Mouse (Mus musculus) liver, embryonic 14.5 days (tissue): ENCODE results near the gene Calr4.

Experiments
- CTCF ChIP-seq: IDR thresholded peaks from 2 replicates; pipeline ENCODE4 v1.5.1; 2016; ENCODE audit warnings: antibody characterized with exemption, low read depth, control low read depth
- EP300 ChIP-seq: IDR thresholded peaks from 2 replicates; pipeline ENCODE4 v1.6.1; 2016; ENCODE audit warnings: antibody characterized with exemption, low read depth

GRCm38 (mm10) chr4:109234806-109235350 lies 593 bp downstream of the Calr4 start:
- TF ChIP-seq CTCF (no peak), EP300 (no peak)
